Mouse (Mus musculus) megakaryocyte, embryonic 14.5 days (primary cell): ENCODE results near the gene Hfe.

Experiments
- FLI1 ChIP-seq: IDR thresholded peaks from 2 replicates; pipeline ENCODE4 v1.6.1; 2012; ENCODE audit warnings: low read length, inconsistent platforms, mixed read lengths
- GATA1 ChIP-seq: IDR thresholded peaks from 3 replicates; pipeline ENCODE4 v1.6.1; 2012; ENCODE audit warnings: mixed read lengths, low read length, inconsistent platforms, borderline replicate concordance

DNA sequence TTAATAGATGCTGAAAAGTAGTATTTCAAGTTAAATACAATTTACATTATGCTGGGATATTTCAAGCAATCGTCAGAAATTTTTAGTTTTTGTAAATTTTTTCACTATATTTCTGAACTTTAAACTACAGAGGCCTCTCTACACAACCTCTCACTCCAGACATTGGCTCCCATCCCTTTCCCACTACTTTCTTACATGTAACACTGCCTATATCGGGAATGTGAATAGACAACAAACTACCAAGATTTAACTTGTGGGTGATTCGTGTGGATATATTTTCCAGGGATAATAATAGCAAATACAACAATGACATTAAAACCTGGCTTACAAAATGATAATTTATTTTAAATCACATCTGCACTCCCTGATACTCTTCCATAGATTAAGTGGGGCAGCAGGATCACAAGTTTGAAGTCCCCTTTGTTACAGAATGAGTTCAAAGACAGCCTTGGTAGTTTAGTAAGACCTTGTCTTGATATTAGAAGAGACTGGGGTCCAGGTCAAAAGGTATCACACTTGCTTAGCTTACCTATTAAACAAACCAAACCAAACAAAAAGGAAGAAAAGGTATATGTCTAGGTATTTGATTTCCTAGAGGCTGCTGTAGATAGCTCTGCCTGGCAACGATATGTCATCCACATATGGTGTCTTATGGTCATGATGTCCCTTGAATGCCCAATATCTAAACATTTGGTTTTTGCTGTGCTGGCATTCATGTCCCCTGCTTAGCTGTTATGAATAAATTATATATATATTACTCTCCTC is 42.8 kb upstream of the Hfe start:
- no peak for TF ChIP-seq GATA1
- no peak for TF ChIP-seq FLI1
